Mouse (Mus musculus) intestine, embryonic 14.5 days (tissue): Measurements from ENCODE around the gene Cabin1. TPM values are rescaled to one million over a fixed set of nuclear protein-coding genes. Genes with fewer than 3 reads are reported as not detected.

Experiments used
- ATAC-seq: fragments of 200-750 bp; cut with Nextera tagmentation; replicated peaks from 2 replicates; pipeline ENCODE4 v1.8.0; 2017; ENCODE audit warnings: low read depth, moderate number of reproducible peaks, moderate TSS enrichment, moderate library complexity; ENCODE audit not compliant: low FRiP score, low TSS enrichment
- DNase-seq: peaks from one replicate; pipeline ENCODE4 v3.0.0-alpha.2; 2018; ENCODE audit warnings: low spot score
- H3K27ac ChIP-seq: fragments of 300-500 bp; sonication (generic); 2 replicates; pipeline ENCODE4 v1.5.1; 2014; ENCODE audit warnings: low read depth, mild to moderate bottlenecking, control low read depth
- H3K27me3 ChIP-seq: fragments of 300-500 bp; sonication (generic); replicated peaks from 2 replicates; pipeline ENCODE4 v1.6.1; 2014; ENCODE audit warnings: low read length, control low read depth; ENCODE audit not compliant: control insufficient read depth, insufficient read depth
- H3K36me3 ChIP-seq: fragments of 300-500 bp; sonication (generic); 2 replicates; pipeline ENCODE4 v1.6.1; 2014; ENCODE audit warnings: low read length, control low read depth; ENCODE audit not compliant: control insufficient read depth, insufficient read depth
- H3K4me1 ChIP-seq: fragments of 300-500 bp; sonication (generic); replicated peaks from 2 replicates; pipeline ENCODE4 v1.6.1; 2014; ENCODE audit warnings: low read length, control low read depth, mixed read lengths; ENCODE audit not compliant: control insufficient read depth, insufficient read depth
- H3K4me2 ChIP-seq: fragments of 300-500 bp; sonication (generic); 2 replicates; pipeline ENCODE4 v1.6.1; 2014; ENCODE audit warnings: low read length
- H3K4me3 ChIP-seq: fragments of 300-500 bp; sonication (generic); 2 replicates; pipeline ENCODE4 v1.5.1; 2014; ENCODE audit warnings: low read depth, low read length, control low read depth, mixed read lengths
- H3K9ac ChIP-seq: fragments of 300-500 bp; sonication (generic); 2 replicates; pipeline ENCODE4 v1.6.1; 2014; ENCODE audit warnings: mild to moderate bottlenecking, low read length
- H3K9me3 ChIP-seq: fragments of 300-500 bp; sonication (generic); 2 replicates; pipeline ENCODE4 v1.6.1; 2016; ENCODE audit warnings: low read length, control low read depth; ENCODE audit not compliant: control insufficient read depth
- WGBS: fragments of 180-500 bp; shearing (Covaris S2); extraction: QIAGEN DNeasy Blood & Tissue Kit; methylation state at CpG from one replicate; pipeline ENCODE4 v1.1.7; 2014; 5-methylcytosine and 5-hydroxymethylcytosine counted together
- polyA plus RNA-seq: library from polyadenylated mRNA; unstranded; fragments of >200 nt; fragmentation: Nextera tagmentation; extraction: Ambion mirVana; gene quantifications from 2 replicates; pipeline ENCODE4 v1.2.1, GENCODE M21; 2014

Gene Cabin1
- polyA plus RNA-seq, 1 experiment from 2014 or later = 47.2 TPM

GRCm38 (mm10) chr10:75669936-75670335 is 94.2 kb downstream of the Cabin1 start:
- Histone ChIP-seq H3K36me3 (peaks cover 29% of the 10 kb centered on the region), H3K4me1 (peaks cover 17% of the 10 kb centered on the region), H3K4me2 (no peak overlapping the region), H3K9me3 (no peaks in the 10 kb centered on the region), H3K27me3 (peaks cover 5% of the 10 kb centered on the region; the same call in 1 of the 2 replicates), H3K27ac (no peak overlapping the region), H3K4me3 (no peak overlapping the region), H3K9ac (no peak overlapping the region)
- 95% methylated on average over 1 of the region's 1 CpGs for WGBS
- ATAC-seq (no peak), DNase-seq (no peak)

- no peak for DNase-seq
These were observed 96.2 kb downstream of the Cabin1 start for GRCm38 (mm10) chr10:75667911-75668270.

GRCm38 (mm10) chr10:75667115-75667910 is 96.8 kb downstream of the Cabin1 start:
- Histone ChIP-seq H3K4me3 (peak overlapping the region; percentile 65), H3K27ac (peak overlapping the region; percentile 69), H3K9ac (peak overlapping the region; percentile 74), H3K4me2 (peak overlapping the region; percentile 89), H3K36me3 (peaks cover 31% of the 10 kb centered on the region), H3K9me3 (no peaks in the 10 kb centered on the region), H3K27me3 (peaks cover 5% of the 10 kb centered on the region; the same call in 1 of the 2 replicates), H3K4me1 (peaks cover 17% of the 10 kb centered on the region)
- 1% methylated on average over 61 of the region's 63 CpGs for WGBS
- peak; percentile 83 for ATAC-seq
- peak; percentile 86 for DNase-seq

More at GRCm38 (mm10) chr10:75667911-75668270, 96.2 kb downstream of the Cabin1 start:
- Histone ChIP-seq H3K27me3 (peaks cover 5% of the 10 kb centered on the region; the same call in 1 of the 2 replicates), H3K27ac (peak overlapping the region; percentile 69; the same call in 1 of the 2 replicates), H3K4me2 (peak overlapping the region; percentile 89), H3K4me1 (peaks cover 17% of the 10 kb centered on the region), H3K9me3 (no peaks in the 10 kb centered on the region), H3K36me3 (peaks cover 25% of the 10 kb centered on the region), H3K9ac (peak overlapping the region; percentile 74), H3K4me3 (peak overlapping the region; percentile 65)
- ATAC-seq = peak; percentile 41
- 1% methylated on average over 23 of the region's 23 CpGs for WGBS

GRCm38 (mm10) chr10:75666451-75667030 is 97.6 kb downstream of the Cabin1 start:
- Histone ChIP-seq H3K9ac (peak overlapping the region; percentile 74), H3K9me3 (no peaks in the 10 kb centered on the region), H3K27ac (no peak overlapping the region), H3K4me1 (peaks cover 17% of the 10 kb centered on the region), H3K27me3 (peaks cover 5% of the 10 kb centered on the region; the same call in 1 of the 2 replicates), H3K4me2 (peak overlapping the region; percentile 89), H3K36me3 (peaks cover 38% of the 10 kb centered on the region), H3K4me3 (peak overlapping the region; percentile 65)
- ATAC-seq = 0 out of 2 replicates have a peak, but pooled peaks have one; percentile 2
- 36% methylated on average over 4 of the region's 4 CpGs for WGBS
- DNase-seq = no peak

GRCm38 (mm10) chr10:75664673-75665270 is 99.4 kb downstream of the Cabin1 start:
- peaks cover 17% of the 10 kb centered on the region for H3K4me1 ChIP-seq
- H3K27me3 ChIP-seq = peaks cover 5% of the 10 kb centered on the region; the same call in 1 of the 2 replicates
- peaks cover 35% of the 10 kb centered on the region; the same call in 1 of the 2 replicates for H3K36me3 ChIP-seq
- ATAC-seq (no peak), DNase-seq (no peak)
- no peak overlapping the region for H3K27ac ChIP-seq
- no peaks in the 10 kb centered on the region for H3K9me3 ChIP-seq
- H3K9ac ChIP-seq = no peak overlapping the region
- WGBS = 92% methylated on average over 6 of the region's 6 CpGs
- H3K4me2 ChIP-seq = no peak overlapping the region
- no peak overlapping the region for H3K4me3 ChIP-seq

GRCm38 (mm10) chr10:75662575-75662974 is 101.6 kb downstream of the Cabin1 start:
- DNase-seq (no peak), ATAC-seq (no peak)
- 92% methylated on average over 4 of the region's 4 CpGs for WGBS
- no peak overlapping the region for H3K4me3 ChIP-seq
- no peaks in the 10 kb centered on the region for H3K9me3 ChIP-seq
- H3K9ac ChIP-seq = no peak overlapping the region
- no peak overlapping the region for H3K4me2 ChIP-seq
- H3K4me1 ChIP-seq = peaks cover 13% of the 10 kb centered on the region
- H3K27me3 ChIP-seq = no peaks in the 10 kb centered on the region
- peaks cover 44% of the 10 kb centered on the region for H3K36me3 ChIP-seq
- no peak overlapping the region for H3K27ac ChIP-seq

GRCm38 (mm10) chr10:75661876-75662275 is 102.3 kb downstream of the Cabin1 start:
- DNase-seq (no peak), ATAC-seq (no peak)
- Histone ChIP-seq H3K4me1 (peaks cover 12% of the 10 kb centered on the region), H3K27ac (no peak overlapping the region), H3K9me3 (no peaks in the 10 kb centered on the region), H3K36me3 (peaks cover 51% of the 10 kb centered on the region), H3K4me3 (no peak overlapping the region), H3K4me2 (no peak overlapping the region), H3K27me3 (no peaks in the 10 kb centered on the region), H3K9ac (no peak overlapping the region)
- WGBS = 83% methylated on average over 3 of the region's 3 CpGs

- no peak overlapping the region for H3K4me2 ChIP-seq
- peaks cover 56% of the 10 kb centered on the region for H3K36me3 ChIP-seq
- ATAC-seq (no peak), DNase-seq (no peak)
- H3K9me3 ChIP-seq = no peaks in the 10 kb centered on the region
- H3K4me3 ChIP-seq = no peak overlapping the region
- peaks cover 7% of the 10 kb centered on the region for H3K4me1 ChIP-seq
- H3K9ac ChIP-seq = no peak overlapping the region
- 79% methylated on average over 6 of the region's 6 CpGs for WGBS
- H3K27ac ChIP-seq = no peak overlapping the region
- H3K27me3 ChIP-seq = no peaks in the 10 kb centered on the region
These were observed 102.8 kb downstream of the Cabin1 start for GRCm38 (mm10) chr10:75661381-75661780.
